Mouse (Mus musculus) forebrain, embryonic 10.5 days (tissue): ENCODE measurements at regions not wholly inside any gene's neighbourhood (a gene's known extent, or its start where the extent isn't known, plus 50 kb on each side); places are given as distances from the start of the nearest gene placed in this dataset.

Experiments
- DNase-seq: peaks from one replicate; pipeline ENCODE4 v3.0.0-alpha.2; 2017; ENCODE audit warnings: low spot score; ENCODE audit errors: extremely low spot score
- H3K27ac ChIP-seq: fragments of 300-500 bp; sonication (generic); 2 replicates; pipeline ENCODE4 v1.5.1; 2016; ENCODE audit warnings: mild to moderate bottlenecking
- H3K27me3 ChIP-seq: fragments of 300-500 bp; sonication (generic); 2 replicates; pipeline ENCODE4 v1.6.1; 2016; ENCODE audit warnings: mild to moderate bottlenecking; ENCODE audit not compliant: poor library complexity, severe bottlenecking
- H3K36me3 ChIP-seq: fragments of 300-500 bp; sonication (generic); replicated peaks from 2 replicates; pipeline ENCODE4 v1.6.1; 2016; ENCODE audit warnings: mild to moderate bottlenecking, moderate library complexity
- H3K4me1 ChIP-seq: fragments of 300-500 bp; sonication (generic); 2 replicates; pipeline ENCODE4 v1.6.1; 2016
- H3K4me3 ChIP-seq: fragments of 300-500 bp; sonication (generic); 2 replicates; pipeline ENCODE4 v1.5.1; 2016; ENCODE audit warnings: mild to moderate bottlenecking, moderate library complexity
- H3K9me3 ChIP-seq: fragments of 300-500 bp; sonication (generic); 2 replicates; pipeline ENCODE4 v1.6.1; 2016; ENCODE audit warnings: mild to moderate bottlenecking, moderate library complexity
- WGBS: fragments of 180-500 bp; shearing (Covaris S2); methylation state at CpG from one replicate; pipeline ENCODE4 v1.1.7; 2016; 5-methylcytosine and 5-hydroxymethylcytosine counted together

GRCm38 (mm10) chr1:169439621-169440020, 91.6 kb downstream of the Nuf2 start:
- no peak for DNase-seq
- Histone ChIP-seq H3K9me3 (no peaks in the 10 kb centered on the region), H3K4me1 (peaks cover 20% of the 10 kb centered on the region), H3K27ac (0 out of 2 replicates have a peak overlapping the region, but pooled peaks have one; percentile 6), H3K36me3 (no peaks in the 10 kb centered on the region), H3K27me3 (no peaks in the 10 kb centered on the region), H3K4me3 (no peak overlapping the region)
- 92% methylated on average over 2 of the region's 2 CpGs for WGBS

GRCm38 (mm10) chr1:169438006-169438405, 93.3 kb downstream of the Nuf2 start:
- Histone ChIP-seq H3K27ac (no peak overlapping the region), H3K4me3 (no peak overlapping the region), H3K4me1 (peaks cover 20% of the 10 kb centered on the region), H3K27me3 (no peaks in the 10 kb centered on the region), H3K9me3 (no peaks in the 10 kb centered on the region), H3K36me3 (no peaks in the 10 kb centered on the region)
- WGBS: 80% methylated on average over 3 of the region's 3 CpGs
- no peak for DNase-seq

- Histone ChIP-seq H3K4me3 (no peak overlapping the region), H3K36me3 (no peaks in the 10 kb centered on the region), H3K9me3 (no peaks in the 10 kb centered on the region), H3K27me3 (no peaks in the 10 kb centered on the region), H3K4me1 (no peaks in the 10 kb centered on the region), H3K27ac (no peak overlapping the region)
- no peak for DNase-seq
- 82% methylated on average over 3 of the region's 3 CpGs for WGBS
These were observed 108.9 kb downstream of the Nuf2 start for GRCm38 (mm10) chr1:169422408-169422807.

GRCm38 (mm10) chr1:169421671-169422070, 109.6 kb downstream of the Nuf2 start:
- Histone ChIP-seq H3K9me3 (no peaks in the 10 kb centered on the region), H3K4me1 (no peaks in the 10 kb centered on the region), H3K27me3 (no peaks in the 10 kb centered on the region), H3K4me3 (no peak overlapping the region), H3K36me3 (no peaks in the 10 kb centered on the region), H3K27ac (no peak overlapping the region)
- DNase-seq: no peak
- WGBS: 70% methylated on average over 1 of the region's 1 CpGs

- 92% methylated on average over 4 of the region's 4 CpGs for WGBS
- H3K27ac ChIP-seq: no peak overlapping the region
- H3K9me3 ChIP-seq: no peaks in the 10 kb centered on the region
- no peaks in the 10 kb centered on the region for H3K4me1 ChIP-seq
- H3K27me3 ChIP-seq: no peaks in the 10 kb centered on the region
- no peak overlapping the region for H3K4me3 ChIP-seq
- DNase-seq: no peak
- H3K36me3 ChIP-seq: no peaks in the 10 kb centered on the region
These were observed 112.6 kb downstream of the Nuf2 start for GRCm38 (mm10) chr1:169418665-169419045.

- Histone ChIP-seq H3K9me3 (no peaks in the 10 kb centered on the region), H3K27ac (no peak overlapping the region), H3K4me1 (no peaks in the 10 kb centered on the region), H3K27me3 (no peaks in the 10 kb centered on the region), H3K4me3 (no peak overlapping the region), H3K36me3 (no peaks in the 10 kb centered on the region)
- 76% methylated on average over 10 of the region's 10 CpGs for WGBS
- no peak for DNase-seq
These were observed 113.1 kb downstream of the Nuf2 start for GRCm38 (mm10) chr1:169417979-169418664.

GRCm38 (mm10) chr1:169416701-169417100, 114.6 kb downstream of the Nuf2 start:
- WGBS: 90% methylated on average over 1 of the region's 1 CpGs
- Histone ChIP-seq H3K27me3 (no peaks in the 10 kb centered on the region), H3K36me3 (no peaks in the 10 kb centered on the region), H3K27ac (no peak overlapping the region), H3K9me3 (no peaks in the 10 kb centered on the region), H3K4me1 (no peaks in the 10 kb centered on the region), H3K4me3 (no peak overlapping the region)
- no peak for DNase-seq

- WGBS: 81% methylated on average over 2 of the region's 2 CpGs
- no peak overlapping the region for H3K4me3 ChIP-seq
- no peak for DNase-seq
- no peaks in the 10 kb centered on the region for H3K27me3 ChIP-seq
- no peaks in the 10 kb centered on the region for H3K36me3 ChIP-seq
- no peaks in the 10 kb centered on the region for H3K4me1 ChIP-seq
- no peak overlapping the region for H3K27ac ChIP-seq
- no peaks in the 10 kb centered on the region for H3K9me3 ChIP-seq
These were observed 123.1 kb downstream of the Nuf2 start for GRCm38 (mm10) chr1:169408120-169408519.

GRCm38 (mm10) chr1:169400841-169401240, 130.4 kb downstream of the Nuf2 start:
- Histone ChIP-seq H3K27ac (no peak overlapping the region), H3K4me1 (peaks cover 5% of the 10 kb centered on the region; the same call in 1 of the 2 replicates), H3K4me3 (no peak overlapping the region), H3K9me3 (no peaks in the 10 kb centered on the region), H3K36me3 (no peaks in the 10 kb centered on the region), H3K27me3 (no peaks in the 10 kb centered on the region)
- WGBS: 73% methylated on average over 6 of the region's 6 CpGs
- no peak for DNase-seq

- 92% methylated on average over 4 of the region's 4 CpGs for WGBS
These were observed 133.9 kb downstream of the Nuf2 start for GRCm38 (mm10) chr1:169397371-169397770.

GRCm38 (mm10) chr1:169387056-169387455, 144.2 kb downstream of the Nuf2 start:
- DNase-seq: no peak
- Histone ChIP-seq H3K36me3 (no peaks in the 10 kb centered on the region), H3K9me3 (no peaks in the 10 kb centered on the region), H3K4me3 (no peak overlapping the region), H3K27me3 (no peaks in the 10 kb centered on the region), H3K4me1 (peaks cover 5% of the 10 kb centered on the region), H3K27ac (no peak overlapping the region)
- 86% methylated on average over 1 of the region's 1 CpGs for WGBS

More at GRCm38 (mm10) chr1:169397371-169397770, 133.9 kb downstream of the Nuf2 start:
- Histone ChIP-seq H3K36me3 (no peaks in the 10 kb centered on the region), H3K4me3 (no peak overlapping the region), H3K9me3 (no peaks in the 10 kb centered on the region), H3K4me1 (peaks cover 5% of the 10 kb centered on the region; the same call in 1 of the 2 replicates), H3K27me3 (no peaks in the 10 kb centered on the region), H3K27ac (no peak overlapping the region)
- DNase-seq: no peak

GRCm38 (mm10) chr1:169385740-169386424, 145.4 kb downstream of the Nuf2 start:
- H3K9me3 ChIP-seq: no peaks in the 10 kb centered on the region
- DNase-seq: no peak
- no peaks in the 10 kb centered on the region for H3K27me3 ChIP-seq
- no peak overlapping the region for H3K4me3 ChIP-seq
- peaks cover 5% of the 10 kb centered on the region for H3K4me1 ChIP-seq
- H3K36me3 ChIP-seq: no peaks in the 10 kb centered on the region
- 95% methylated on average over 10 of the region's 10 CpGs for WGBS
- no peak overlapping the region for H3K27ac ChIP-seq

- no peaks in the 10 kb centered on the region; the same call in 1 of the 2 replicates for H3K4me1 ChIP-seq
- H3K36me3 ChIP-seq: no peaks in the 10 kb centered on the region
- WGBS: 72% methylated on average over 1 of the region's 1 CpGs
- H3K27ac ChIP-seq: no peak overlapping the region
- H3K27me3 ChIP-seq: no peaks in the 10 kb centered on the region
- H3K9me3 ChIP-seq: no peaks in the 10 kb centered on the region
- DNase-seq: no peak
- no peak overlapping the region for H3K4me3 ChIP-seq
These were observed 156.6 kb downstream of the Nuf2 start for GRCm38 (mm10) chr1:169374686-169375085.
